Mouse (Mus musculus): ENCODE measurements at regions not wholly inside any gene's neighbourhood (a gene's known extent, or its start where the extent isn't known, plus 50 kb on each side); places are given as distances from the start of the nearest gene placed in this dataset.

GRCm38 (mm10) chr19:26478055-26478737 is 126.7 kb upstream of the Smarca2 start:
- no peak for DNase-seq (ENCODE audit: low spot score)

- no peak for DNase-seq (ENCODE audit: low spot score)
Observed at GRCm38 (mm10) chr19:26484322-26484721, 120.5 kb upstream of the Smarca2 start.

GRCm38 (mm10) chr19:26492806-26493205 is 112.0 kb upstream of the Smarca2 start:
- no peak for DNase-seq (ENCODE audit: low spot score)

- no peak for DNase-seq (ENCODE audit: low spot score)
Observed at GRCm38 (mm10) chr19:26501064-26501463, 103.8 kb upstream of the Smarca2 start.

- DNase-seq (ENCODE audit: low spot score) = no peak
Observed at GRCm38 (mm10) chr19:26504027-26504426, 100.8 kb upstream of the Smarca2 start.

- DNase-seq (ENCODE audit: low spot score) = no peak
Observed at GRCm38 (mm10) chr19:26506802-26507201, 98.0 kb upstream of the Smarca2 start.

GRCm38 (mm10) chr19:26507986-26508385 is 96.9 kb upstream of the Smarca2 start:
- DNase-seq (ENCODE audit: low spot score) = no peak

GRCm38 (mm10) chr19:26508616-26509015 is 96.2 kb upstream of the Smarca2 start:
- DNase-seq (ENCODE audit: low spot score) = no peak

- DNase-seq (ENCODE audit: low spot score) = no peak
Observed at GRCm38 (mm10) chr19:26509240-26509639, 95.6 kb upstream of the Smarca2 start.

GRCm38 (mm10) chr19:26510185-26510584 is 94.7 kb upstream of the Smarca2 start:
- no peak for DNase-seq (ENCODE audit: low spot score)

GRCm38 (mm10) chr19:26510887-26511286 is 94.0 kb upstream of the Smarca2 start:
- no peak for DNase-seq (ENCODE audit: low spot score)

- no peak for DNase-seq (ENCODE audit: low spot score)
Observed at GRCm38 (mm10) chr19:26511756-26512155, 93.1 kb upstream of the Smarca2 start.

GRCm38 (mm10) chr19:26524583-26524982 is 80.3 kb upstream of the Smarca2 start:
- DNase-seq (ENCODE audit: low spot score) = no peak

GRCm38 (mm10) chr19:26531390-26531789 is 73.5 kb upstream of the Smarca2 start:
- no peak for DNase-seq (ENCODE audit: low spot score)

- no peak for DNase-seq (ENCODE audit: low spot score)
Observed at GRCm38 (mm10) chr19:26532509-26532908, 72.3 kb upstream of the Smarca2 start.

- DNase-seq (ENCODE audit: low spot score) = no peak
Observed at GRCm38 (mm10) chr19:26545671-26546070, 59.2 kb upstream of the Smarca2 start.

- no peak for DNase-seq (ENCODE audit: low spot score)
Observed at GRCm38 (mm10) chr19:26547522-26547921, 57.3 kb upstream of the Smarca2 start.

- DNase-seq (ENCODE audit: low spot score) = no peak
Observed at GRCm38 (mm10) chr19:26548562-26549270, 56.1 kb upstream of the Smarca2 start.

- DNase-seq (ENCODE audit: low spot score) = no peak
Observed at GRCm38 (mm10) chr19:26550299-26550698, 54.6 kb upstream of the Smarca2 start.

Measured in lung, postnatal 25 days (tissue).